Mouse (Mus musculus): ENCODE data around the gene Pcsk4. TPM values are rescaled to one million over a fixed set of nuclear protein-coding genes. Genes with fewer than 3 reads are reported as not detected.

The Pcsk4 gene
- polyA plus RNA-seq, 1 experiment from 2014 or later = 3.0 TPM

GRCm38 (mm10) chr10:80331636-80332524 is 2.6 kb upstream of the Pcsk4 start:
- H3K9ac ChIP-seq = no peak overlapping the region
- H3K27me3 ChIP-seq = peaks cover 18% of the 10 kb centered on the region
- 80% methylated on average over 10 of the region's 10 CpGs for whole genome bisulfite sequencing

GRCm38 (mm10) chr10:80330888-80331287 is 1.6 kb upstream of the Pcsk4 start:
- no peak overlapping the region for H3K9ac ChIP-seq
- H3K4me3 ChIP-seq = no peak overlapping the region
- no peak overlapping the region for H3K27ac ChIP-seq
- H3K4me1 ChIP-seq = peaks cover 11% of the 10 kb centered on the region
- WGBS = 89% methylated on average over 2 of the region's 2 CpGs
- H3K36me3 ChIP-seq (ENCODE audit: poor library complexity, severe bottlenecking) = no peaks in the 10 kb centered on the region
- peaks cover 18% of the 10 kb centered on the region for H3K27me3 ChIP-seq
- peak overlapping the region; percentile 67 for H3K4me2 ChIP-seq
- ATAC-seq = no peak
- H3K9me3 ChIP-seq (replicated peaks) = no peaks in the 10 kb centered on the region

More at GRCm38 (mm10) chr10:80331636-80332524, 2.6 kb upstream of the Pcsk4 start:
- no peak overlapping the region for H3K27ac ChIP-seq
- H3K36me3 ChIP-seq (ENCODE audit: poor library complexity, severe bottlenecking) = no peaks in the 10 kb centered on the region
- no peaks in the 10 kb centered on the region for H3K9me3 ChIP-seq (replicated peaks)
- no peak overlapping the region for H3K4me3 ChIP-seq
- no peak overlapping the region for H3K4me2 ChIP-seq
- ATAC-seq = no peak
- H3K4me1 ChIP-seq = peaks cover 11% of the 10 kb centered on the region

GRCm38 (mm10) chr10:80330084-80330483 is 786 bp upstream of the Pcsk4 start:
- Histone ChIP-seq H3K4me1 (peaks cover 11% of the 10 kb centered on the region), H3K9ac (peak overlapping the region; percentile 57), H3K27me3 (peaks cover 18% of the 10 kb centered on the region), H3K36me3 (ENCODE audit: poor library complexity, severe bottlenecking) (no peaks in the 10 kb centered on the region), H3K27ac (no peak overlapping the region), H3K9me3 (replicated peaks) (no peaks in the 10 kb centered on the region), H3K4me3 (peak overlapping the region; percentile 44), H3K4me2 (peak overlapping the region; percentile 67)
- 1% methylated on average over 41 of the region's 41 CpGs for whole genome bisulfite sequencing
- no peak for ATAC-seq

GRCm38 (mm10) chr10:80325045-80325444 is 4.3 kb downstream of the Pcsk4 start:
- WGBS = 87% methylated on average over 21 of the region's 21 CpGs

GRCm38 (mm10) chr10:80324120-80325037 is 4.9 kb downstream of the Pcsk4 start:
- no peak overlapping the region for H3K27ac ChIP-seq
- no peaks in the 10 kb centered on the region for H3K9me3 ChIP-seq (replicated peaks)
- H3K4me3 ChIP-seq = peak overlapping the region; percentile 45; the same call in 1 of the 2 replicates
- 0 out of 2 replicates have a peak, but pooled peaks cover 3% of the 10 kb centered on the region for H3K27me3 ChIP-seq
- H3K9ac ChIP-seq = no peak overlapping the region
- ATAC-seq = no peak
- H3K36me3 ChIP-seq (ENCODE audit: poor library complexity, severe bottlenecking) = no peaks in the 10 kb centered on the region
- peak overlapping the region; percentile 88 for H3K4me2 ChIP-seq
- peaks cover 29% of the 10 kb centered on the region for H3K4me1 ChIP-seq
- WGBS = 76% methylated on average over 17 of the region's 17 CpGs

More at GRCm38 (mm10) chr10:80325045-80325444, 4.3 kb downstream of the Pcsk4 start:
- ATAC-seq = no peak
- Histone ChIP-seq H3K9ac (no peak overlapping the region), H3K4me1 (peaks cover 24% of the 10 kb centered on the region), H3K27ac (no peak overlapping the region), H3K4me3 (no peak overlapping the region), H3K36me3 (ENCODE audit: poor library complexity, severe bottlenecking) (no peaks in the 10 kb centered on the region), H3K4me2 (no peak overlapping the region), H3K9me3 (replicated peaks) (no peaks in the 10 kb centered on the region), H3K27me3 (0 out of 2 replicates have a peak, but pooled peaks cover 3% of the 10 kb centered on the region)

- under 1% methylated on average over 34 of the region's 46 CpGs for WGBS
- no peak for ATAC-seq
- Histone ChIP-seq H3K9me3 (replicated peaks) (no peaks in the 10 kb centered on the region), H3K27me3 (0 out of 2 replicates have a peak, but pooled peaks cover 3% of the 10 kb centered on the region), H3K4me1 (peaks cover 34% of the 10 kb centered on the region), H3K27ac (no peak overlapping the region), H3K9ac (peak overlapping the region; percentile 60), H3K4me2 (peak overlapping the region; percentile 88), H3K36me3 (ENCODE audit: poor library complexity, severe bottlenecking) (peaks cover 4% of the 10 kb centered on the region), H3K4me3 (peak overlapping the region; percentile 45)
Observed at GRCm38 (mm10) chr10:80323261-80324119, 5.8 kb downstream of the Pcsk4 start.

GRCm38 (mm10) chr10:80322811-80323211 is 6.5 kb downstream of the Pcsk4 start:
- H3K4me2 ChIP-seq = peak overlapping the region; percentile 88
- no peak for ATAC-seq
- H3K9ac ChIP-seq = peak overlapping the region; percentile 60
- peaks cover 36% of the 10 kb centered on the region for H3K4me1 ChIP-seq
- no peak overlapping the region for H3K27ac ChIP-seq
- H3K27me3 ChIP-seq = 0 out of 2 replicates have a peak, but pooled peaks cover 3% of the 10 kb centered on the region
- H3K36me3 ChIP-seq (ENCODE audit: poor library complexity, severe bottlenecking) = peaks cover 11% of the 10 kb centered on the region
- H3K4me3 ChIP-seq = peak overlapping the region; percentile 45
- 5% methylated on average over 28 of the region's 28 CpGs for WGBS
- H3K9me3 ChIP-seq (replicated peaks) = no peaks in the 10 kb centered on the region

GRCm38 (mm10) chr10:80321670-80322581 is 7.4 kb downstream of the Pcsk4 start:
- Histone ChIP-seq H3K27ac (no peak overlapping the region; the same call in 1 of the 2 replicates), H3K4me3 (no peak overlapping the region), H3K4me1 (peaks cover 43% of the 10 kb centered on the region), H3K36me3 (ENCODE audit: poor library complexity, severe bottlenecking) (peaks cover 20% of the 10 kb centered on the region), H3K9me3 (replicated peaks) (no peaks in the 10 kb centered on the region), H3K9ac (no peak overlapping the region), H3K27me3 (0 out of 2 replicates have a peak, but pooled peaks cover 3% of the 10 kb centered on the region), H3K4me2 (peak overlapping the region; percentile 88)
- 93% methylated on average over 20 of the region's 21 CpGs for WGBS
- no peak for ATAC-seq

- no peak overlapping the region for H3K9ac ChIP-seq
- H3K9me3 ChIP-seq (replicated peaks) = no peaks in the 10 kb centered on the region
- H3K4me2 ChIP-seq = no peak overlapping the region
- no peak overlapping the region; the same call in 1 of the 2 replicates for H3K27ac ChIP-seq
- H3K4me3 ChIP-seq = no peak overlapping the region
- H3K4me1 ChIP-seq = peaks cover 51% of the 10 kb centered on the region
- 0 out of 2 replicates have a peak, but pooled peaks cover 3% of the 10 kb centered on the region for H3K27me3 ChIP-seq
- 81% methylated on average over 6 of the region's 6 CpGs for WGBS
- peaks cover 28% of the 10 kb centered on the region for H3K36me3 ChIP-seq (ENCODE audit: poor library complexity, severe bottlenecking)
- no peak for ATAC-seq
Observed at GRCm38 (mm10) chr10:80321014-80321669, 8.2 kb downstream of the Pcsk4 start.

- peak within 1 kb of the TSS; percentile 82 for H3K9ac ChIP-seq
- ATAC-seq = peak; percentile 71
- under 1% methylated on average over 34 of the region's 34 CpGs for WGBS
- H3K36me3 ChIP-seq (ENCODE audit: poor library complexity, severe bottlenecking) = peaks cover 36% of the 10 kb centered on the region
- H3K9me3 ChIP-seq (replicated peaks) = no peaks in the 10 kb centered on the region
- H3K4me3 ChIP-seq = peak within 1 kb of the TSS; percentile 79
- peak within 1 kb of the TSS; percentile 94 for H3K4me2 ChIP-seq
- H3K27ac ChIP-seq = peak within 1 kb of the TSS; percentile 41; the same call in 1 of the 2 replicates
- 0 out of 2 replicates have a peak, but pooled peaks cover 3% of the 10 kb centered on the region for H3K27me3 ChIP-seq
- H3K4me1 ChIP-seq = peaks cover 59% of the 10 kb centered on the region
Observed at GRCm38 (mm10) chr10:80320340-80320760, 8.9 kb downstream of the Pcsk4 start, which contains the start of gene 2310011J03Rik. Gene 2310011J03Rik (minus strand): TSS chr10:80320537.
